Mouse (Mus musculus) thymus, postnatal 36 days (tissue): ENCODE data around the gene Crlf3.
"Not testable (repeated sequence)": the region's sequence is repeated elsewhere in the genome, so short reads cannot be mapped to it uniquely, and the experiment has no call there.

Source experiments
- DNase-seq, 2 experiments: peaks; one replicate each; pipeline ENCODE4 v3.0.0; 2022; ENCODE audit warnings: mixed read lengths in 2 of 2

Crlf3 gene

DNA sequence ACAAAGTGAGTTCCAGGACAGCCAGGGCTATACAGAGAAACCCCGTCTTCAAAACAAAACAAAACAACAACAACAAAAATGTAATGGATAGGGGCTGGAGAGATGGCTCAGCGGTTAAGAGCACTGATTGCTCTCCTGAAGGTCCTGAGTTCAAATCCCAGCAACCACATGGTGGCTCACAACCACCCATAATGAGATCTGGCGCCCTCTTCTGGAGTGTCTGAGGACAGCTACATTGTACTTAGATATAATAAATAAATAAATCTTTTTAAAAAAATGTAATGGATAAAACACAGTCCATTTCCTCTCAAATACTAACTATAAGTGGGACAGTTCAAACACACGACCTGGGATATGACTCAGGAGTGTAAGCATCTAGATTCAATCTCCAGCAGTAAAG, 14.4 kb downstream of the Crlf3 start:
- peak; percentile 20 to 29 for DNase-seq

DNA sequence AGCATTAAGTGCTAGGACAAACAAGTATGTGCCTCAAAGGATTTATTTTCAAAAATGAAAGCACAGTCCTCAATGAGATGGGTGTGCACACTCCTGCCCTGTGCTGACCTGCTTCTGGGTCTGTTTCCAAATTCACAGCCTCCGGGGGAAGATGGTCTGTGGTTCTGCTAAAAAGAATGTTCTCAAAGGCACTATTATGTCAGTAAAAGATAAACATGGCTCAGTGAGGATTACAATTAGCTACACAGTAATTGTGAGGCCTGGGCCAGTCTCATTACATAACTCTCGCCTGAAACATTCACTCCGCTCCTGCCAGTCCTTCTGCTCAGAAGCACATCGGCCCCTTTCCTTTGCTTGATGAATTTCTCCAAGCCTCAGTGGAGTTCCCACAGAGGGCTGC, 18.6 kb downstream of the Crlf3 start:
- no peak for DNase-seq

DNA sequence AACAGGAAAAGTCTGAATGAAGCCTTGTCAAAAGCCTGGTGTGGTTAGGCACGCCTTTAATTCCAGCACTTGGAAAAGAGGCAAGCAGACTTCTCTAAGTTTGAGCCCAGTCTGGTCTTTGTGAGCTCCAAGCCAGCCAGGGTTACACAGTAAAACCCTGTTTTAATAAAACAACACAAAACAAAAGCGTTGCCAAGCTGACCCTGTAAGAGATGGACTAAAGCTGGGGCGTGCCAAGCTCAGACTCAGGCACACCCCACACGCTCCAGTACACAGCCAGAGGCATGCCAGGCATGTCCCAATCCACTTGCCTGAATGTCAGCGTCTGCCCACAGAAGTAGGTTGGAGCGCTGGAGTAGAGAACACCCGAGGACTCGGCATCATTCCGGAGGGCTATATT, 24.6 kb downstream of the Crlf3 start:
- DNase-seq = no peak

DNA sequence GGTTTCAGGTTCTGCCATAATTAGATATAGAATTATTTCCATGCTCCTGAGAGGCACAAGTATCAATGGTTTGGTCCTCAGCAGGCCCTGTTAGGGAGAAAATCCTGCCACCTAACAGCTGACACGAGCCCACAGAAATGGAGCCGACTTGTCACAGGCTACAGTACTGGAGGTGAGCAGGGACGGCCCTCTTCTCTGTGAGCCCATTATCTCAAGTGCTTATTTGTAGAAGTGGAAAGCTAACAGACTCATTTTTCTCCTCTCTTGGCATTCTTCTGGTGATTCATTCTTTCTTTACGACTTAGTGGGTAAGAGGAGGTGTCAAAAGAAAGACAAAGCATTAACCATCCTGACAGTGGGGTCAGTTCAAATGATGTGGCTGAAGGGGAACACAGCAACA, 26.1 kb downstream of the Crlf3 start:
- DNase-seq = no peak

DNA sequence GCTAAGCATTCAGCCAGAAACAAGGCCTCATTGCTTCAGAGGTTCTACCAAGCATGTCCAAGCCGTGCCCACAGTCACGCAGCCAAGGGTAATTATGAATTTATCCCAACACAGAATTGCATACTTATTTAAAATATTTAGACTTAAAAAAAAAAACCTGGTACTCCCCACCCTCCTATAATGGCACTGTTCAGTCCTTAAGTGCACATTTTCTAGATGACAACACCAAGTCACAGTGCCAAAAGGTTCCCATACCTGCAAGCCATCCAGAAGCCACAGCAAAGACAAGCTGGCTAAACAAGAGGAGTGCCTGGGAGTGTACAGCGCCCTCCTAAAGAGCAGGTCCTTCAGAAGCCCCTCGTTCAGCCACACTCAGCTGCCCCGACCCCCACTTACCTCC, 27.6 kb downstream of the Crlf3 start:
- no peak for DNase-seq

DNA sequence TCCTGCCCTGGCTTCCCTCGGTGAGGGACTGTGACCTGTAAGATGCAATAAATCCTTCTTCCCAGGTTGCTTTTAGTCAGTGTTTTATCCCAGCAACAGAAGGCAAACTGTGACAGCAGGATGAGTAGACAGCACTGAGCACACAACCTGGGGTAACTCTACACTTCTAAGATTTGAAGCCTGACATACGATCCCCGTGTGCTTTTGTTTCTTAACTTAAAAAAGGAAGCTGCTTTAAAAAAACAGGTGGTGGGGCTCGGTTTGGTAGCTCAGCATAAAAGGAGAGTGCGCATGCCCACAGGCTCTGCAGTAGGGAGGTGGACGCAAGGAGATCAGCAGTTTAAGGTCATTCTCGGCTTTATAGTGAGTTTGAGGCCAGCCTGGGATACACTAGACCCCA, 28.3 kb downstream of the Crlf3 start:
- DNase-seq = no peak

DNA sequence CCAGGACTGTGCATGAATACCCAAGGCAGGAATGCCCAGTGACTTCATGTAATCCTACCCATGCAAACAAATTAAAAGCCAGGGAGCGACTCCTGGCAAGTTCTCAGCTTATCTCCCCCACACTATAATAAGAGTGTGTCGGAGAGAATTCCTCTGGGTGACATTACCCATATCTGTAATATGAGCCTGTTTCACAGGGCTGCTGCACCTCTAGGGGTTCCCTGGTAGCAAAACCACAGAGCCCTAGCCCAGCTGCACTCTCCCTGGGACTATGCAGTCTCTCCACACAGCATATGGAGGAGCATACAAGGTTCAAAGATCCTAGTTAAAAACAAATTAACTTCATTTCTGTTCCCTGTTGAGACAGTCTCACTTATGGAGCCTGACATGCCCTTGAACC, 30.7 kb downstream of the Crlf3 start:
- no peak for DNase-seq

DNA sequence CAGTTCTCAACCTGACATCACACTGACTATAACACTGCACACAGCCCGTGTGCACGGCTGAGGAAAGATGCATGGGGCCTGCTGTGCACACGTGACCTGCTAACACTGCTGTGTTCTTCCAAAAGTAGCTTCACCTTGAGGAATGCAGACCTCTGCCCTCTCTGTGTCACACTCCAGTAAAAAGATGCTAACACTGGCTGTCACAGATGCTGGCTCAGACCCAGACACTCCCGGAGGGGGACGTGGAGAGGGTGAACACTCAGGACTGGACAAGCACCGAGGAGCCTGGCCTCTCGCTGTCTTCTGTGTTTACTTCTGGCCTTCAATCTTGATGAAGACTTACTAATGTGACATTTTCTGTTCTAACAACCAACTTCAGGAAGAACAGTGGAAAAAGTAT, 33.9 kb downstream of the Crlf3 start:
- no peak for DNase-seq

DNA sequence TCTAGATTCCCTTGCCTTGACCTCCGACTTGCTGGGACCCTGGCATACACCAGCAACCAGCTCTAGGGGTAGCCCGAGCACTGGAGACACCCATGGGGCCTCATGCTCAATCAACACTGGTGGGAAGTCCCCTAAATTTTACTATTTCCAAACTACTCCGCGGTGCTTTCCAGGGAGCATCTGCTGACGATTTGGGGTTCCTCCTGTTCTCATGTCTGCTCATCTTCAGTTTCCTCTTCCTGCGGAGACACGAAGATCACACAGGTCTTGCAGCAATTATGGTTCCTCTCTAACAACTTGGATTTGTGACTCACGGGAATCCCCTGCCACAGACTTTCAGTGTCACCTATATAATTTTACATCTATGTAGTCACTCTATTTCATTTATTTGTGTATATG, 37.4 kb downstream of the Crlf3 start:
- no peak for DNase-seq

DNA sequence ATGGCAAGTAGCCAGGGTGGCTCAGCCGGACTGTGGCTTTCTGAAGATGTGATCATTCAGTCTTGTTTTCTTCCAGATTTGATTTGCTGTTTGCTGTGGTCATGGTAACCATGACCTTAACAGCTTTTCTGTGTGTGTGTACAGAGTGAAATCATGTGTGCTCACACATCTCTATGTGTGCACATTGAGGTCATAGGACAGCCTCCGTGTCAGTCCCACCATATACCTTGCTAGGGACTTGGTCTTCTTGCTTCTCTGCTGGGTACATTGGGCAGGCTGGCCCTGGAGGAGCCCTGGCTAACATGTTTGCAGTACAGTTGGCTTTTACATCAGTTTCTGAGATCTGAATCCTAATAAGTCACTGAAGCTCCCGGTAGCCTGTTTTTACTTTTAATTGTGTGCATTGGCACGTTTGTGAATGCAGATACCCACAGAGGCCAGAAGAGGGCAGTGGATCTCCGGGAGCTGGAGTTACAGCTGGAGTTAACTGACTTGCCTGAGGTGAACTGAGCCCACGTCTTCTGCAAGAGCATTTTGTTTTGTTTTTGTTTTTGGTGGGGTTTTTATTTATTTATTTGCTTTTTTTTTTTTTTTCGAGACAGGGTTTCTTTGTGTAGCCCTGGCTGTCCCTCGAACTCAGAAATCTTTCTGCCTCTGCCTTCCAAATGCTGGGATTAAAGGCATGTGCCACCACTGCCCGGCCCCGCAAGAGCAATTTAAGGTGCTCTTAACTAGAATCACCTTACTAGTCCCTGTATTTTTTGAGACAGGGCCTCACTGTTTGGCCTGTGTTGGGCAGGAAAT, 38.0 kb downstream of the Crlf3 start:
- DNase-seq = peak; percentile 47 to 49

DNA sequence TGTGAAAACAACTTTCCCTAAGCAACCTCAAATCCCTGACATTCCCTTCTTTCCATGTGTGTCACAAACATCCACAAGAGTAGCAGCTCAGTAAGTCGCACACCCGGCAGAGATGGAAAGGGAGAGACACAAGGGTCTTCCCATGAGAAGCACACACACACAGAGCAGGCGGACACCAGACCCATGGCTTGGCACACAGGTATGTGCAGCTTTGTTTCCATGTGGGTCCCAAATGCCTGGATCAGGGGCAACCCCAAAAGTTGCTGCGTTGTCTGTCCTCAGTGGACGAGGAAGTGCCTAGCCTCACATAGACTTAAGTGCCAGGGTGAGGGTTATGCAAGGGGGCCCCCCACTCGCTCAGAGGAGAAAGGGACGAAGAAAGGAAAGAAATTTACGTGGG, 43.3 kb downstream of the Crlf3 start:
- no peak for DNase-seq

DNA sequence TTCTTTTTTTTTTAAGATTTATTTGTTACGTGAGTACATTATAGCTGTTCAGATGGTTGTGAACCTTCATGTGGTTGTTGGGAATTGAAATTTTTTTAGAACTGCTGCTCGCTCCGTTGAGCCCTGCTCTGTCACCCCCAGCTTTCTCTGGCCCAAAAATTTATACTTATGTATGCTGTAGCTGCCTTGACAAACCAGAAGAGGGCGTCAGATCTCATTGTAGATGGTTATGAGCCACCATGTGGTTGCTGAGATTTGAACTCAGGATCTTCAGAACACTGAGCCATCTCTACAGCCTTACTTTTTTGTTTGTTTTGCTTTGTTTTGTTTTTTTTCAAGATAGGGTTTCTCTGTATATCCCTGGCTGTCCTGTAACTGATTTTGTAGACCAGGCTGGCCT, 59.5 kb downstream of the Crlf3 start:
- DNase-seq = no peak

DNA sequence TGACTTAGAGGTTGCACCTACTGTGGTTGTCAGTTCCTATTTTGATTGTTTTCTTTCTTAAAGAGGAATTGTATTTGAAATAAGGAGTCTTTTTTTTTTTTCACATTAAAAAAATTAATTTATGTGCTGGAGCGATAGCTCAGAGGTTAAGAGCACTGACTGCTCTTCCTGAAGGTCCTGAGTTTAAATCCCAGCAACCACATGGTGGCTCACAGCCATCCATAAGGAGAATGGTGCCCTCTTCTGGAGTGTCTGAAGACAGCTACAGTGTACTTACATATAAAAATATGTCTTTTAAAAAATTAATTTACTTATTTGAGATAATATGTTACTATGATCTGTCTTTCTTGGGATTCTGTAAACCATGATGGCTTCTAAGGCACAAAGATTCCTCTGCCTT, 61.0 kb downstream of the Crlf3 start:
- DNase-seq = no peak

DNA sequence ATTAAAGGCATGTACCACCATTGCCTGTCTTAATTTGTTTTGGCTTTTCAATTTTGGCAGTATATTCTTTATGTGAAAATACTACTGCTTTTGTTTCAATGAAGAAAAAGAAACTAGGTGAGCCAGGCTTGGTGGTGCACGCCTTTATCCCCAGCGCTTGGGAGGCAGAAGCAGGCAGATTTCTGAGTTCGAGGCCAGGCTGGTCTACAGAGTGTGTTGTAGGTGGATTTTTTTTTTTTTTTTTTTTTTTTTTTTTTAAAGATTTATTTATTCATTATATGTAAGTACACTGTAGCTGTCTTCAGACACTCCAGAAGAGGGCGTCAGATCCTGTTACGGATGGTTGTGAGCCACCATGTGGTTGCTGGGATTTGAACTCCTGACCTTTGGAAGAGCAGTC, 64.3 kb downstream of the Crlf3 start:
- DNase-seq = not testable (repeated sequence)
